Mouse (Mus musculus) heart, embryonic 11.5 days (tissue): ENCODE measurements around the gene Fam173a. TPM values are rescaled to one million over a fixed set of nuclear protein-coding genes. Genes with fewer than 3 reads are reported as not detected.
A peak's percentile ranks its signal among the peaks of the same experiment; 100 is the strongest.

Experiments used
- ATAC-seq: fragments of 200-750 bp; cut with Nextera tagmentation; replicated peaks from 2 replicates; pipeline ENCODE4 v1.8.0; 2017; ENCODE audit warnings: moderate library complexity; ENCODE audit not compliant: insufficient number of reproducible peaks, low FRiP score, low TSS enrichment
- H3K27ac ChIP-seq: fragments of 300-500 bp; sonication (generic); 2 replicates; pipeline ENCODE4 v1.5.1; 2014; ENCODE audit warnings: mild to moderate bottlenecking, low read depth, low read length
- H3K27me3 ChIP-seq: fragments of 300-500 bp; sonication (generic); 2 replicates; pipeline ENCODE4 v1.6.1; 2014; ENCODE audit warnings: mild to moderate bottlenecking, low read length, mixed read lengths; ENCODE audit not compliant: control insufficient read depth, insufficient read depth
- H3K36me3 ChIP-seq: fragments of 300-500 bp; sonication (generic); 2 replicates; pipeline ENCODE4 v1.6.1; 2014; ENCODE audit warnings: mild to moderate bottlenecking, low read length, moderate library complexity, mixed read lengths; ENCODE audit not compliant: control insufficient read depth, insufficient read depth
- H3K4me1 ChIP-seq: fragments of 300-500 bp; sonication (generic); 2 replicates; pipeline ENCODE4 v1.6.1; 2014; ENCODE audit warnings: low read length; ENCODE audit not compliant: control insufficient read depth, insufficient read depth
- H3K4me2 ChIP-seq: fragments of 300-500 bp; sonication (generic); 2 replicates; pipeline ENCODE4 v1.6.1; 2014; ENCODE audit warnings: mild to moderate bottlenecking, moderate library complexity
- H3K4me3 ChIP-seq: fragments of 300-500 bp; sonication (generic); 2 replicates; pipeline ENCODE4 v1.5.1; 2014; ENCODE audit warnings: low read depth, low read length
- H3K9ac ChIP-seq: fragments of 300-500 bp; sonication (generic); 2 replicates; pipeline ENCODE4 v1.6.1; 2014; ENCODE audit warnings: mild to moderate bottlenecking, low read depth, low read length, moderate library complexity
- H3K9me3 ChIP-seq: fragments of 300-500 bp; sonication (generic); replicated peaks from 2 replicates; pipeline ENCODE4 v1.6.1; 2016; ENCODE audit warnings: low read length; ENCODE audit not compliant: control insufficient read depth
- WGBS: fragments of 180-500 bp; shearing (Covaris S2); extraction: QIAGEN DNeasy Blood & Tissue Kit; methylation state at CpG from one replicate; pipeline ENCODE4 v1.1.7; 2014; ENCODE audit not compliant: insufficient replicate concordance; 5-methylcytosine and 5-hydroxymethylcytosine counted together
- polyA plus RNA-seq: library from polyadenylated mRNA; unstranded; fragments of >200 nt; fragmentation: Nextera tagmentation; extraction: Ambion mirVana; gene quantifications from 2 replicates; pipeline ENCODE4 v1.2.1, GENCODE M21; 2014

Fam173a gene
- polyA plus RNA-seq, 1 experiment from 2014 or later = 74.0 TPM

DNA sequence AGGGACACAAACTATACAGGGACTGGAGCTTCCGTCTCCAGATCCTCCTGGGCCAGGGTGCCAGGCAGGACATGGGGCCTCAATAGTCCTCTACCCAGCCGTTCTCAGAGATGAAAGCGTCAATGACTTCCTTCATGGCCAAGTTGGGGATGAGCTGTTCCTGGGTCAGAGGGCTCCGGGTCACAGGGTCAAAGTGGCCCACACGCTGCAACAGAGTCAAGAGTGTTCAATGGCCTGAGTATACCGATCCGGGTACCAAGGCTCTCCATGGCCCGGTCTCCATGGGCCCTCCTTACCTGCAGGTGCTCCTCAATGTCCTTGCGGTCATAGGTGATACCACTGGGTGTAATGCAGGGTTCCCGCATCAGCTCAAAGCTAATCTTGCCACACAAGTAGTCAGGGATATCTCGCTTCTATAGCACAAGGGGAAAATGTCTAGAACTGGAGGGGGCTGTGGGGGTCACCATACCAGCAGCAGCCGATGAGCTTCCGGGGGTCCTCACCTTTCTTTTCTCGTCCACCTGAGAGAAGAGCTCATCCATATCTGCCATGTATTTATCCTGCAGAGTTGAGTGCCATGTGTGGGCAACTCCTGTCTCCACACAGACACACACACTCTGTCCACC, 38.2 kb upstream of the Fam173a start:
- peaks cover 53% of the 10 kb centered on the region for H3K4me1 ChIP-seq
- 88% methylated on average over 14 of the region's 14 CpGs for WGBS
- H3K9ac ChIP-seq = peak overlapping the region; percentile 92; the same call in 1 of the 2 replicates
- H3K9me3 ChIP-seq = no peaks in the 10 kb centered on the region
- H3K4me3 ChIP-seq = peak overlapping the region; percentile 88
- no peak overlapping the region for H3K27ac ChIP-seq
- peak overlapping the region; percentile 98 for H3K4me2 ChIP-seq
- no peak for ATAC-seq
- H3K27me3 ChIP-seq = no peaks in the 10 kb centered on the region
- peaks cover 27% of the 10 kb centered on the region for H3K36me3 ChIP-seq

DNA sequence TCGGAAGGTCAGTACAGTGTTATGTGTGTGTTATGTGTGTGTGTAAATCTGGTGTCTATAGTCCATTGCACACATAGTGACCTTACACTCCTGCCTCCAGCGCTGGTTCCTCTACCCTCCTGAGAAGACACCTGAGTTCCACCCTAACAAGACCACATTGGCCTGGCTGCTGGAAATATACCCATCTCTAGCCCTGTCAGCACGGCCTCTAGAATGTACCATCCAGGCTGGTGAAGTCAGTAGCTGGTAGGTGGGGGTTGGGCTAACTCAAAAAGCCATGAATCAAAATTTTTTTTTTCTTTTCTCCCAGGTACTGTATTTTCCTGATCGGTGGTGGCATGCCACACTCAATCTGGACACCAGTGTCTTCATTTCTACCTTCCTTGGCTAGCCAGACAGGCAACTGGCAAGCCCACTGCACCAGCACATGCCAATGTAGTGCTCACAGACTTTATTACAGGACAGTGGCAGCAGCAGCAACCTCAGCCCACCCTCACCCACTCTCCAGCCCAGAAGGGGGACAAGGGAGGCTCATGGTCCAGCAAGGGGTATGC, 37.6 kb upstream of the Fam173a start:
- WGBS = 81% methylated on average over 4 of the region's 4 CpGs
- Histone ChIP-seq H3K4me1 (peaks cover 47% of the 10 kb centered on the region), H3K27me3 (no peaks in the 10 kb centered on the region), H3K36me3 (peaks cover 27% of the 10 kb centered on the region), H3K4me2 (peak overlapping the region; percentile 83), H3K27ac (no peak overlapping the region), H3K9me3 (no peaks in the 10 kb centered on the region), H3K9ac (no peak overlapping the region), H3K4me3 (peak overlapping the region; percentile 69)
- ATAC-seq = no peak

DNA sequence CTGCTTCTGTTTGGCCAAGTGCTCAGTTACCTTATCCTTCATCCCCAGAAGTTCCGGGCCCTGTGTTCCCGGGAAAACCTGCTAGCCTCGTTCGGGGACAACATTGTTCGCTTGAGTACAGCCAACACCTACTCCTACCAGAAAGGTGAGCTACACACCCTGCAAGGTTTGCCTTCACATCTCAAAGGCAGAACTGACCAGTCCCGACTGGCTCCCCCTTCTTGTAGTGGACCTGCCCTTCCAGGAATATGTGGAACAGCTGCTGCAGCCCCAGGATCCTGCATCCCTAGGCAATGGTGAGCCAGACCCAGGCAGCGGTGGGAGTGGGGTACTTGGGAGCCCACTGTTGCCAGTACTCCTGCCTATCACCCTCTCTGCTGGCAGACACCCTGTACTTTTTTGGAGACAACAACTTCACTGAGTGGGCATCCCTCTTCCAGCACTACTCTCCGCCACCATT, 36.9 kb upstream of the Fam173a start:
- no peaks in the 10 kb centered on the region for H3K9me3 ChIP-seq
- peak overlapping the region; percentile 83 for H3K4me2 ChIP-seq
- peaks cover 27% of the 10 kb centered on the region for H3K36me3 ChIP-seq
- H3K27me3 ChIP-seq = no peaks in the 10 kb centered on the region
- H3K4me3 ChIP-seq = peak overlapping the region; percentile 69
- ATAC-seq = no peak
- peaks cover 44% of the 10 kb centered on the region for H3K4me1 ChIP-seq
- peak overlapping the region; percentile 84 for H3K27ac ChIP-seq
- peak overlapping the region; percentile 78 for H3K9ac ChIP-seq
- 34% methylated on average over 8 of the region's 8 CpGs for WGBS

DNA sequence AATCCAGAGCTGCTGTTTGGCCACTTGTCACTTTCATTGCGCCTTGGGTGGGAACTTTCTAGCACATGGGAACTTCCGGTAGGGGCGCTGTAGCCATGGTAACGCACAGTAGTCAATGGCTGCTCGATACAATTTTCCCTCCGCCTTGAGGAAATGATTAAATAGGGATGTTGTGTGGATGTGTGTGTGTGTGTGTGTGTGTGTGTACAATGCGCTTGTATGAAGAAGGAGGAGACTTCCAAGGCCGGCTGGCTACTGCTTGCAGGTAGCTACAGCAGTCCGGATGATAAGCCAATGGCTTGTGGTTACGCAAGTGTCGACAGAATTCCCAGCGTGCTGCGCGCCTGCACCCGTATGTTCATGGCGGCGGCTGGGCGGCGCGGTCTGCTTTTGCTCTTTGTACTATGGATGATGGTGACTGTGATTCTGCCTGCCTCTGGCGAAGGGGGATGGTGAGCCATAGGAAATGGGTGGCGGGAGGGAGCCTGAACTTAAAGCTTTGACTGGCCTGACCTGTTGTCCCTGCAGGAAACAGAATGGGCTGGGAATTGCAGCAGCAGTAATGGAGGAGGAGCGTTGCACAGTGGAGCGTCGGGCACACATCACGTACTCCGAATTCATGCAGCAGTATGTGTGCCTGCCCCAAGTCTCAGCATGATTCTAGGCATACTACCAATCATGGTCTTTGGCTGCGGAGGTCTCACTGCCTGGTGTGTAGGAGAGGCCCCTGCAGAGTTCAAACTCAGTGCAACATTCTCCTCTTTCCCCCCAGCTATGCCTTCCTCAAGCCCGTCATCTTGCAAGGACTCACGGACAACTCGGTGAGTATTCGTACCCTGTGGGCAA, 36.2 kb upstream of the Fam173a start, which contains the start of gene Jmjd8:
Jmjd8 (plus strand) TSS at position 156 of the 846 bp plus-strand sequence.
- 0 out of 2 replicates have a peak, but pooled peaks have one; percentile 4 for ATAC-seq
- Histone ChIP-seq H3K4me1 (peaks cover 44% of the 10 kb centered on the region), H3K4me3 (peak within 1 kb of the TSS; percentile 69), H3K9ac (peak within 1 kb of the TSS; percentile 78), H3K27me3 (no peaks in the 10 kb centered on the region), H3K27ac (peak within 1 kb of the TSS; percentile 84), H3K36me3 (peaks cover 27% of the 10 kb centered on the region), H3K4me2 (peak within 1 kb of the TSS; percentile 83), H3K9me3 (no peaks in the 10 kb centered on the region)
- WGBS = 1% methylated on average over 32 of the region's 32 CpGs

DNA sequence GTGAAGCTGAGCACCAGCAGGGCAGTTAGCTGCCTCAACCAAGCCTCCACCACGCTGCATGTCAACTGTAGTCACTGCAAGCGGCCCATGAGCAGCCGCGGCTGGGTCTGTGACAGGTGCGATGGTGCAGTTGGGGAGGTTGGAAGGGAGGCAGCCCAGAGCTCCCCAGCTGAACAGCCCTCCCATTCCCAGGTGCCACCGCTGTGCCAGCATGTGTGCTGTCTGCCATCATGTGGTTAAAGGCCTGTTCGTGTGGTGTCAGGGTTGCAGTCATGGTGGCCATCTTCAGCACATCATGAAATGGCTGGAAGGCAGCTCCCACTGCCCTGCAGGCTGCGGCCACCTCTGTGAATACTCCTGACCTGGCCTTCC, 35.5 kb upstream of the Fam173a start:
- Histone ChIP-seq H3K36me3 (peaks cover 27% of the 10 kb centered on the region), H3K4me3 (peak overlapping the region; percentile 69), H3K27me3 (no peaks in the 10 kb centered on the region), H3K27ac (peak overlapping the region; percentile 84; the same call in 1 of the 2 replicates), H3K9ac (peak overlapping the region; percentile 30; the same call in 1 of the 2 replicates), H3K9me3 (no peaks in the 10 kb centered on the region), H3K4me2 (peak overlapping the region; percentile 83), H3K4me1 (peaks cover 45% of the 10 kb centered on the region)
- WGBS = 85% methylated on average over 8 of the region's 8 CpGs
- no peak for ATAC-seq

DNA sequence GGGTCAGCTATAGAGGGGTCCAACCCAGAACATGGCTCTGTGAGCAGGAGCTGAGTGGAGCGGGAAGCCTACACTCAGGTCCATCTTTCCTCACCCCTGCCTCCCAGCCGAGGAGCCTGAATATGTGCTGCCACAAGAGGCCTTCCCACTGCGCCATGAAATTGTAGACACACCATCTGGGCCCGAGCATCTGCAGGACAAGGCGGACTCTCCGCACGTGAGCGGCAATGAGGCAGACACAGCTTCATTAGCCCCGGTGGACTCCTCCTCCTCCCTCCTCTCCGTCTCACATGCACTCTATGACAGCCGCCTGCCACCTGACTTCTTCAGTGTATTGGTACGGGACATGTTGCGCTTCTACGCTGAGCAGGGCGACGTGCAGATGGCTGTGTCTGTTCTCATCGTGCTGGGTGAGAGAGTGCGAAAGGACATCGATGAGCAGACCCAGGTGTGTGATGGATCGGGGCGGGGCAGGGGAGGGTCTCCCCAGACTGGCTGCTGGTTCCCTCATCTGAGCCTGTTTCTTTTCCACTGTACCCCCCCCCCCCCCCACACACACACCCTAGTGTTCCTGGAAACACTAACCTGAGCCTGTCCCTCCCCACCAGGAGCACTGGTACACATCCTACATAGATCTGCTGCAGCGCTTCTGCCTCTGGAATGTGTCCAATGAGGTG, 35.0 kb upstream of the Fam173a start:
- Histone ChIP-seq H3K9me3 (no peaks in the 10 kb centered on the region), H3K4me3 (peak overlapping the region; percentile 69; the same call in 1 of the 2 replicates), H3K9ac (no peak overlapping the region), H3K27ac (no peak overlapping the region), H3K4me2 (no peak overlapping the region; the same call in 1 of the 2 replicates), H3K27me3 (0 out of 2 replicates have a peak, but pooled peaks cover 1% of the 10 kb centered on the region), H3K4me1 (peaks cover 45% of the 10 kb centered on the region), H3K36me3 (peaks cover 27% of the 10 kb centered on the region)
- ATAC-seq = no peak
- WGBS = 94% methylated on average over 22 of the region's 22 CpGs

DNA sequence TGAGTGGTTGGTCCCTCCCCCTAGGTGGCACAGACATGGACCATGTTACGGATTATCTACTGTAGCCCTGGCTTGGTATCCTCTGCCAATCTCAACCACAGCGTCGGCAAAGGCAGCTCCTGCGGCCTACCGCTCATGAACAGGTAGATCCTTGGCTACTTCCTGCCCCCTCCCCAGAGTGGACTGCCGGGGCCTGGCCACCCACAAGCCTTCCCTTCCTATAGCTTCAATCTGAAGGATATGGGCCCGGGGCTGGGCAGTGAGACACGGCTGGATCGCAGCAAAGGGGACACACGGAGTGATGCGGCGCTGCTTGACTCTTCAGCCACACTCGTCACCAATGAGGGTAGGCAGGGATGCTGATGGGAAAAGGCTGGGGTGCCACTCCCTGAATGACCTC, 34.3 kb upstream of the Fam173a start:
- Histone ChIP-seq H3K4me3 (peak overlapping the region; percentile 2; the same call in 1 of the 2 replicates), H3K4me1 (peaks cover 43% of the 10 kb centered on the region), H3K9me3 (no peaks in the 10 kb centered on the region), H3K4me2 (no peak overlapping the region), H3K9ac (no peak overlapping the region), H3K36me3 (peaks cover 27% of the 10 kb centered on the region), H3K27ac (no peak overlapping the region), H3K27me3 (peaks cover 5% of the 10 kb centered on the region; the same call in 1 of the 2 replicates)
- 93% methylated on average over 13 of the region's 13 CpGs for WGBS
- no peak for ATAC-seq

DNA sequence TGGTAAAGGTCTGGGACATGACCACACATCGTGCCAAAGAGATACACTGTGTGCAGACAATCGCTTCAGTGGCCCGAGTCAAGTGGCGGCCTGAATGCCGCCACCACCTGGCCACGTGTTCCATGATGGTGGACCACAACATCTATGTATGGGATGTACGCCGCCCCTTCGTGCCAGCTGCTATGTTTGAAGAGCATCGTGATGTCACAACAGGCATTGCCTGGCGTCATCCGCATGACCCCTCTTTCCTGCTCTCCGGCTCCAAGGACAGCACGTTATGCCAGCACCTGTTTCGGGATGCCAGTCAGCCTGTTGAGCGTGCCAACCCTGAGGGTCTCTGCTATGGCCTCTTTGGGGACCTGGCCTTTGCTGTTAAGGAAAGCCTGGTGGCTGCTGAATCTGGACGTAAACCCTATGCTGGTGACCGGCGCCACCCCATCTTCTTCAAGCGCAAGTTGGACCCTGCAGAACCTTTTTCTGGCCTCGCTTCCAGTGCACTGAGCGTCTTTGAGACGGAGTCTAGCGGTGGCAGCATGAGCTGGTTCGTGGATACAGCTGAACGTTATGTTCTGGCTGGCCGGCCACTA, 33.4 kb upstream of the Fam173a start:
- no peak overlapping the region for H3K4me3 ChIP-seq
- H3K4me1 ChIP-seq = peaks cover 34% of the 10 kb centered on the region
- H3K9me3 ChIP-seq = no peaks in the 10 kb centered on the region
- no peak overlapping the region for H3K9ac ChIP-seq
- H3K27ac ChIP-seq = no peak overlapping the region
- H3K36me3 ChIP-seq = peaks cover 23% of the 10 kb centered on the region
- no peak for ATAC-seq
- H3K4me2 ChIP-seq = no peak overlapping the region
- WGBS = 93% methylated on average over 27 of the region's 27 CpGs
- peaks cover 10% of the 10 kb centered on the region for H3K27me3 ChIP-seq
